Mouse (Mus musculus) skeletal muscle tissue, adult 2 months (tissue): ENCODE data around the gene Lrrc38.
"Not testable (repeated sequence)": the region's sequence is repeated elsewhere in the genome, so short reads cannot be mapped to it uniquely, and the experiment has no call there.

Source experiments
- DNase-seq: peaks from one replicate; pipeline ENCODE4 v3.0.0-alpha.2; 2012; ENCODE audit warnings: low read depth, low spot score

The Lrrc38 gene

GRCm38 (mm10) chr4:143349484-143349906 is at the start of gene Lrrc38:
TSS of gene Lrrc38 (plus strand) at chr4:143349757.
- DNase-seq = peak; percentile 88

GRCm38 (mm10) chr4:143300113-143300688 is 49.4 kb upstream of the Lrrc38 start:
- no peak for DNase-seq

- no peak for DNase-seq
Observed at GRCm38 (mm10) chr4:143301042-143301441, 48.5 kb upstream of the Lrrc38 start.

- DNase-seq = no peak
Observed at GRCm38 (mm10) chr4:143301875-143302274, 47.7 kb upstream of the Lrrc38 start.

- DNase-seq = no peak
Observed at GRCm38 (mm10) chr4:143302279-143302890, 47.2 kb upstream of the Lrrc38 start.

GRCm38 (mm10) chr4:143305031-143305430 is 44.5 kb upstream of the Lrrc38 start:
- no peak for DNase-seq

GRCm38 (mm10) chr4:143305987-143306772 is 43.4 kb upstream of the Lrrc38 start:
- DNase-seq = no peak

GRCm38 (mm10) chr4:143311341-143311740 is 38.2 kb upstream of the Lrrc38 start:
- DNase-seq = peak; percentile 59

- DNase-seq = no peak
Observed at GRCm38 (mm10) chr4:143313299-143313698, 36.3 kb upstream of the Lrrc38 start.

GRCm38 (mm10) chr4:143324176-143324924 is 25.2 kb upstream of the Lrrc38 start:
- no peak for DNase-seq

- DNase-seq = no peak
Observed at GRCm38 (mm10) chr4:143324925-143325624, 24.5 kb upstream of the Lrrc38 start.

- peak; percentile 46 for DNase-seq
Observed at GRCm38 (mm10) chr4:143325625-143325941, 24.0 kb upstream of the Lrrc38 start.

- peak; percentile 84 for DNase-seq
Observed at GRCm38 (mm10) chr4:143330566-143330965, 19.0 kb upstream of the Lrrc38 start.

- no peak for DNase-seq
Observed at GRCm38 (mm10) chr4:143331787-143332186, 17.8 kb upstream of the Lrrc38 start.

GRCm38 (mm10) chr4:143334145-143334544 is 15.4 kb upstream of the Lrrc38 start:
- DNase-seq = peak; percentile 30

GRCm38 (mm10) chr4:143334995-143335394 is 14.6 kb upstream of the Lrrc38 start:
- peak; percentile 29 for DNase-seq

GRCm38 (mm10) chr4:143336096-143336495 is 13.5 kb upstream of the Lrrc38 start:
- no peak for DNase-seq

- no peak for DNase-seq
Observed at GRCm38 (mm10) chr4:143339808-143340207, 9.7 kb upstream of the Lrrc38 start.

GRCm38 (mm10) chr4:143341470-143341869 is 8.1 kb upstream of the Lrrc38 start:
- no peak for DNase-seq

- not testable (repeated sequence) for DNase-seq
Observed at GRCm38 (mm10) chr4:143345491-143345890, 4.1 kb upstream of the Lrrc38 start.

- DNase-seq = peak; percentile 78
Observed at GRCm38 (mm10) chr4:143348678-143349077, 879 bp upstream of the Lrrc38 start.
